Mouse (Mus musculus): ENCODE results near the gene Nme4.

DNA sequence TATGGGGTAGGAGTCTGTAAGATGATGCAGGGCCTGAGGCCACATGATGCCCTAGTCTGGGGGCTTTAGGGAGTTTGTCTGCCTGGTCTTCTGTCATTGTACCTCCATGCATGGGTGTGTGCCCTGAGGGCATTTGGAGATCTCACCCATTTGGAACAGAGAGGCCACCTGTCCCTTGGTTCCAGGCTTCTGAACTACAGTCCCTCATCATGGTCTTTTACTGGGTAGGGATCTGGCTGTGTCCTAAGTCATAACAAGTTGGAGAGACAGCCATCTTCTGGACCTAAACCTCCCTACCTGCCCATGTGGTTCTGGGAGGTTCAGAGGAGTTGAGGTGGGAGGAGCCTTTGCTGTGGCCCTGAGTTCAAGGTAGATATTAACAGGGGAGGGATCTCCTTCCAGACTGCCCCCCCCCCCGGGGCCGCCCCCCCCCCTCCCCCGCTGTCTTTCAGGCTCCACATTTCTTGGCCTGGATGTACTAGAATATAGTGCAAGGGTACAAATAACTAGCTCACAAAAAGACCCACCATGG lies 20.6 kb upstream of the Nme4 start:
- TF ChIP-seq CTCF (conservative IDR thresholded peaks at IDR 0.05 in 1 of 2, IDR thresholded peaks at IDR 0.05 in 1 of 2; ENCODE audit: low read depth in 2 of 2, low read length in 2 of 2), result no peak
- no peak for TF ChIP-seq MAFK (IDR thresholded peaks at IDR 0.05; ENCODE audit: insufficient replicate concordance, low read length)
- TF ChIP-seq RCOR1 (conservative IDR thresholded peaks at IDR 0.05; ENCODE audit: low read depth, low read length), result no peak

Data from CH12.LX (cell line).